Mouse (Mus musculus) right cerebral cortex, postnatal 36 days (tissue): ENCODE results near the gene Mecom.
"Not testable (repeated sequence)": the region's sequence is repeated elsewhere in the genome, so short reads cannot be mapped to it uniquely, and the experiment has no call there.

Experiments
- DNase-seq, 2 experiments: peaks; one replicate each; pipeline ENCODE4 v3.0.0; 2022; ENCODE audit warnings: low spot score in 2 of 2, mixed read lengths in 1 of 2

Mecom gene

GRCm38 (mm10) chr3:30253714-30254113, 294.1 kb downstream of the Mecom start:
- DNase-seq = no peak

- no peak for DNase-seq
These were observed 299.0 kb downstream of the Mecom start for GRCm38 (mm10) chr3:30248656-30249384.

GRCm38 (mm10) chr3:30247256-30247655, 300.6 kb downstream of the Mecom start:
- DNase-seq = no peak

GRCm38 (mm10) chr3:30246431-30247041, 301.3 kb downstream of the Mecom start:
- DNase-seq = no peak

- no peak for DNase-seq
These were observed 301.9 kb downstream of the Mecom start for GRCm38 (mm10) chr3:30245950-30246349.

- DNase-seq = no peak
These were observed 303.4 kb downstream of the Mecom start for GRCm38 (mm10) chr3:30244401-30244871.

GRCm38 (mm10) chr3:30243776-30244275, 304.0 kb downstream of the Mecom start:
- DNase-seq = no peak

- DNase-seq = no peak
These were observed 308.4 kb downstream of the Mecom start for GRCm38 (mm10) chr3:30239416-30239815.

GRCm38 (mm10) chr3:30237493-30237892, 310.3 kb downstream of the Mecom start:
- no peak for DNase-seq

- DNase-seq = no peak
These were observed 313.8 kb downstream of the Mecom start for GRCm38 (mm10) chr3:30234018-30234417.

GRCm38 (mm10) chr3:30227964-30228670, 319.7 kb downstream of the Mecom start:
- DNase-seq = no peak

- no peak for DNase-seq
These were observed 320.9 kb downstream of the Mecom start for GRCm38 (mm10) chr3:30226928-30227370.

- DNase-seq = not testable (repeated sequence)
These were observed 322.6 kb downstream of the Mecom start for GRCm38 (mm10) chr3:30225200-30225599.

GRCm38 (mm10) chr3:30220701-30221412, 327.0 kb downstream of the Mecom start:
- DNase-seq = no peak

GRCm38 (mm10) chr3:30219891-30220290, 327.9 kb downstream of the Mecom start:
- no peak for DNase-seq

GRCm38 (mm10) chr3:30219190-30219884, 328.5 kb downstream of the Mecom start:
- DNase-seq = no peak

GRCm38 (mm10) chr3:30214607-30215006, 333.2 kb downstream of the Mecom start:
- no peak for DNase-seq

- DNase-seq = no peak
These were observed 334.2 kb downstream of the Mecom start for GRCm38 (mm10) chr3:30213540-30214170.

- DNase-seq = no peak
These were observed 335.0 kb downstream of the Mecom start for GRCm38 (mm10) chr3:30212802-30213201.

GRCm38 (mm10) chr3:30209131-30209530, 338.7 kb downstream of the Mecom start:
- no peak for DNase-seq

GRCm38 (mm10) chr3:30207886-30208285, 339.9 kb downstream of the Mecom start:
- no peak for DNase-seq
